Mouse (Mus musculus) limb, embryonic 11.5 days (tissue): Measurements from ENCODE around the gene Igf1r. TPM values are rescaled to one million over a fixed set of nuclear protein-coding genes. Genes with fewer than 3 reads are reported as not detected.

ENCODE experiments used
- ATAC-seq: fragments of 200-750 bp; cut with Nextera tagmentation; 2 replicates; pipeline ENCODE4 v1.8.0; 2017; ENCODE audit warnings: low read depth; ENCODE audit not compliant: insufficient number of reproducible peaks, low FRiP score, low TSS enrichment
- DNase-seq: peaks from one replicate; pipeline ENCODE4 v3.0.0-alpha.2; 2015; ENCODE audit warnings: low spot score
- H3K27ac ChIP-seq: fragments of 300-500 bp; sonication (generic); replicated peaks from 2 replicates; pipeline ENCODE4 v1.5.1; 2014; ENCODE audit warnings: low read depth, mild to moderate bottlenecking, low read length
- H3K27me3 ChIP-seq: fragments of 300-500 bp; sonication (generic); 2 replicates; pipeline ENCODE4 v1.6.1; 2014; ENCODE audit warnings: mild to moderate bottlenecking, low read length, mixed read lengths; ENCODE audit not compliant: control insufficient read depth, insufficient read depth
- H3K36me3 ChIP-seq: fragments of 300-500 bp; sonication (generic); 2 replicates; pipeline ENCODE4 v1.6.1; 2014; ENCODE audit warnings: mild to moderate bottlenecking, low read length, moderate library complexity, mixed read lengths; ENCODE audit not compliant: control insufficient read depth, insufficient read depth
- H3K4me1 ChIP-seq: fragments of 300-500 bp; sonication (generic); 2 replicates; pipeline ENCODE4 v1.6.1; 2014; ENCODE audit warnings: low read length, mixed read lengths; ENCODE audit not compliant: control insufficient read depth, insufficient read depth
- H3K4me2 ChIP-seq: fragments of 300-500 bp; sonication (generic); 2 replicates; pipeline ENCODE4 v1.6.1; 2014; ENCODE audit warnings: low read depth, mild to moderate bottlenecking, moderate library complexity; ENCODE audit not compliant: severe bottlenecking
- H3K4me3 ChIP-seq: fragments of 300-500 bp; sonication (generic); 2 replicates; pipeline ENCODE4 v1.5.1; 2014; ENCODE audit warnings: low read depth, low read length
- H3K9ac ChIP-seq: fragments of 300-500 bp; sonication (generic); 2 replicates; pipeline ENCODE4 v1.6.1; 2014; ENCODE audit warnings: mild to moderate bottlenecking, low read length
- H3K9me3 ChIP-seq: fragments of 300-500 bp; sonication (generic); 2 replicates; pipeline ENCODE4 v1.6.1; 2016; ENCODE audit warnings: low read length; ENCODE audit not compliant: control insufficient read depth
- WGBS: fragments of 180-500 bp; shearing (Covaris S2); extraction: QIAGEN DNeasy Blood & Tissue Kit; methylation state at CpG from one replicate; pipeline ENCODE4 v1.1.7; 2014; 5-methylcytosine and 5-hydroxymethylcytosine counted together
- polyA plus RNA-seq: library from polyadenylated mRNA; unstranded; fragments of >200 nt; fragmentation: Nextera tagmentation; extraction: Ambion mirVana; gene quantifications from 2 replicates; pipeline ENCODE4 v1.2.1, GENCODE M21; 2014

Gene Igf1r
- polyA plus RNA-seq, 1 experiment from 2014 or later = 29.9 TPM

DNA sequence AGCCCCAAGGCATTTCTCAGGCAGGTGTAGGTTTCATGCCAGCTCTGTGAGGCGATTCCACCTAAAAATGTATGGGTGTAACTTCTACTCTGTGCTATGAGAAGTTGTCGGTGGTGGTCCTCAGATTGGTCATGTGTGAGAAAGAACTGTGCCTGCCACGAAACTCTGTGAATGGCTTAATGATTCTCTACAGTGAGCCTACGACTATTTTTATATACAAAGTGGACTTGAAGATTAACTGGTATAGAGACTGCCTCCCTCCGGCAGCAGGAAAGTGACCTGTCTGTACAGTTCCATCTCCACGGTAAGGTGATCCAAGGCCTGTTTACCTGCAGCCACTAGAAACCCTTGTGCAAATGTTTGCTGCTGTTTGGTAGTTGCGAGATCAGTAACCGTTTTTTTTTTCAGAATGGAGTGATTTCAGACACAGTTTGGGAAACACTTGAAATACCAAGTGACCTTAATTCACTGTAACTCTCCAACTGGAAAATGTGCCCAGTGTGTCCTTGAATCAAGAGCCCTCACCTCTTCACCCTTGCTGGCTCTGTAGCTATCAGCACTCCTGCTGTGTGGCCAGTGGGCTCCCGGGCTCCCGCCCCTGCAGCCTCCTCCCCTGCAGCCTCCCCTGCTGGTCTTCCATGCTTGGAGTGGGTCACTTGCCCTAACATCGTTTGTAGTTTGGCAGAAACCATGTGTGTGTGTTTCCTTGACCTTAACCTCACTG, 127.7 kb downstream of the Igf1r start:
- H3K36me3 ChIP-seq = no peaks in the 10 kb centered on the region
- 66% methylated on average over 11 of the region's 11 CpGs for WGBS
- peaks cover 26% of the 10 kb centered on the region for H3K4me1 ChIP-seq
- no peaks in the 10 kb centered on the region for H3K9me3 ChIP-seq
- H3K4me3 ChIP-seq = no peak overlapping the region
- H3K27ac ChIP-seq = no peak overlapping the region
- DNase-seq = no peak
- H3K9ac ChIP-seq = no peak overlapping the region
- no peaks in the 10 kb centered on the region for H3K27me3 ChIP-seq
- H3K4me2 ChIP-seq = no peak overlapping the region
- ATAC-seq = no peak

- Histone ChIP-seq H3K36me3 (no peaks in the 10 kb centered on the region), H3K27me3 (no peaks in the 10 kb centered on the region), H3K4me3 (no peak overlapping the region), H3K9me3 (no peaks in the 10 kb centered on the region), H3K9ac (no peak overlapping the region), H3K4me2 (peak overlapping the region; percentile 38), H3K27ac (peak overlapping the region; percentile 89), H3K4me1 (peaks cover 43% of the 10 kb centered on the region)
- peak; percentile 92 for ATAC-seq
- DNase-seq = peak; percentile 82
- WGBS = 1% methylated on average over 12 of the region's 12 CpGs
These were observed 132.7 kb downstream of the Igf1r start for GRCm38 (mm10) chr7:68085338-68085737.

DNA sequence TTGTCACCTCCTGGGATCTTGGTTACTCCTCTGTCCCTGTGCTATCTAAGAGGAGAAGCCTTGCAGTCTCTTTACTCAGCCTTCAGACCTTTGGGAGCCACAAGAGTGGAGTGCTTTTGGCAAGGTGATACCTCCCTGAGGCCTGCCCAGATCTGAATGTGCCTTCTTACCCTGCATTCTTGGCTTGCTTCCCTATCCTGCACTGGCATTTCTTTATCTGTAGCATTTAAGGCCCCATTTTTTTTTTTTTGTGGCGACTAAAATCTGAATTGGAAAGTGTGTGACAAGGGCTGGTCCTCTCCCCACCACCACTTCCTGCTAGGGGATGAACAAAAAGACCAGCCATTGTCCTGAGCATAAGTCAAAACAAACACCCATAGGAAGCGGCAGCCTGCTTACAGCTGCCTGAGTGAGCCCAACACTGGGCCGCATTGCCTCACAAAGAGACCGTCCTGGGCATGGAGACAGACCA, 133.3 kb downstream of the Igf1r start:
- 68% methylated on average over 4 of the region's 4 CpGs for WGBS
- ATAC-seq (peak; percentile 50; the same call in 1 of the 2 replicates), DNase-seq (no peak)
- no peaks in the 10 kb centered on the region for H3K27me3 ChIP-seq
- H3K27ac ChIP-seq = peak overlapping the region; percentile 89
- no peaks in the 10 kb centered on the region for H3K36me3 ChIP-seq
- H3K4me2 ChIP-seq = 0 out of 2 replicates have a peak overlapping the region, but pooled peaks have one; percentile 38
- H3K9me3 ChIP-seq = no peaks in the 10 kb centered on the region
- H3K9ac ChIP-seq = 0 out of 2 replicates have a peak overlapping the region, but pooled peaks have one; percentile 27
- peaks cover 43% of the 10 kb centered on the region for H3K4me1 ChIP-seq
- no peak overlapping the region for H3K4me3 ChIP-seq

DNA sequence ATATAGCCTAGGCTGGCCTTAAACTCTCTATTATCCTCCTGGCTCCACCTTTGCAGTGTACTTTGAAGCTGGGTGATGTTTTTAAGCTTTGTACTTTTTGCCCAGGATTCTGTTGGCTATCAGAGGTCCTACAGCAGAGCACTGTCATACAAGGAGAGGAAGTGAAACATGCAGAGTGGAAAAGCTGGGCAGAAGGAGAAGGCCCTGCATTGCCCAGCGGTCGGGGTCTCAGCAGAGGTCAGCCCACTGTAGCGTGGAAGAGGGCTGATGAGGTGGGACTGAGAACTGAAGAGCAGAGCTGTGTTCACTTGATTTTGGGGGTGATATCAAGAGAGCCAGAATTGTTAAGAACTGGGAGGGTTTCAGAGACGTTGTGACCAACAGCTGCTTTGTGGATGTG, 134.9 kb downstream of the Igf1r start:
- H3K27ac ChIP-seq = no peak overlapping the region
- no peaks in the 10 kb centered on the region for H3K27me3 ChIP-seq
- no peak overlapping the region for H3K9ac ChIP-seq
- no peak for DNase-seq
- H3K36me3 ChIP-seq = no peaks in the 10 kb centered on the region
- ATAC-seq = no peak
- H3K9me3 ChIP-seq = no peaks in the 10 kb centered on the region
- H3K4me2 ChIP-seq = no peak overlapping the region
- WGBS = 76% methylated on average over 4 of the region's 4 CpGs
- peaks cover 33% of the 10 kb centered on the region for H3K4me1 ChIP-seq
- H3K4me3 ChIP-seq = no peak overlapping the region

- Histone ChIP-seq H3K27ac (no peak overlapping the region), H3K9ac (no peak overlapping the region), H3K9me3 (no peaks in the 10 kb centered on the region), H3K4me2 (no peak overlapping the region), H3K4me1 (peaks cover 30% of the 10 kb centered on the region), H3K4me3 (no peak overlapping the region), H3K36me3 (no peaks in the 10 kb centered on the region), H3K27me3 (no peaks in the 10 kb centered on the region)
- DNase-seq = no peak
- no peak for ATAC-seq
- WGBS = 84% methylated on average over 6 of the region's 6 CpGs
These were observed 136.2 kb downstream of the Igf1r start for GRCm38 (mm10) chr7:68088825-68089224.

GRCm38 (mm10) chr7:68089725-68090124, 137.1 kb downstream of the Igf1r start:
- Histone ChIP-seq H3K9ac (no peak overlapping the region), H3K4me2 (no peak overlapping the region), H3K9me3 (no peaks in the 10 kb centered on the region), H3K4me3 (no peak overlapping the region), H3K4me1 (peaks cover 28% of the 10 kb centered on the region), H3K36me3 (no peaks in the 10 kb centered on the region), H3K27ac (no peak overlapping the region), H3K27me3 (no peaks in the 10 kb centered on the region)
- no peak for DNase-seq
- no peak for ATAC-seq
- WGBS = 89% methylated on average over 10 of the region's 10 CpGs

DNA sequence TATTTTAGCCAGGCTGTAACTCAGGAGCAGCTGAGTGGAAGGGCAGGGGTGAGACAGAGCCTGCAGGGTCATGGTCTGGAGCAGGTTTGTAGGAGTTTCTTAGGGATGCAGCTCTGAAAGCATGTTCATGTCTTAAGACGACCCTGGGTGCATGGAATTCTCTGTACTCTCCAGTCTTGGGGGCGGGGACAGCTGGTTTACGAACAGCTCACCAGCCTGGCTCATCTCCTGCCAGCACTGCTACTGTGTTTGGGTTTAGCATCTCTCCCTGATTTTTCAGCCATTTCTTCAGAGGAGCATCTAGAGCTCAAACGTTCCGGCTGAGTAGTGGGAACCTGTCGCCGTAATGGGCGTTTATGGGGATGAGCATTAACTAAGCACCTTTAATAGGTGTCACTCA, 137.9 kb downstream of the Igf1r start:
- Histone ChIP-seq H3K27me3 (no peaks in the 10 kb centered on the region), H3K4me2 (no peak overlapping the region), H3K9ac (no peak overlapping the region), H3K4me3 (no peak overlapping the region), H3K36me3 (no peaks in the 10 kb centered on the region), H3K27ac (no peak overlapping the region), H3K9me3 (no peaks in the 10 kb centered on the region), H3K4me1 (peaks cover 27% of the 10 kb centered on the region)
- WGBS = 75% methylated on average over 8 of the region's 8 CpGs
- no peak for DNase-seq
- ATAC-seq = no peak

DNA sequence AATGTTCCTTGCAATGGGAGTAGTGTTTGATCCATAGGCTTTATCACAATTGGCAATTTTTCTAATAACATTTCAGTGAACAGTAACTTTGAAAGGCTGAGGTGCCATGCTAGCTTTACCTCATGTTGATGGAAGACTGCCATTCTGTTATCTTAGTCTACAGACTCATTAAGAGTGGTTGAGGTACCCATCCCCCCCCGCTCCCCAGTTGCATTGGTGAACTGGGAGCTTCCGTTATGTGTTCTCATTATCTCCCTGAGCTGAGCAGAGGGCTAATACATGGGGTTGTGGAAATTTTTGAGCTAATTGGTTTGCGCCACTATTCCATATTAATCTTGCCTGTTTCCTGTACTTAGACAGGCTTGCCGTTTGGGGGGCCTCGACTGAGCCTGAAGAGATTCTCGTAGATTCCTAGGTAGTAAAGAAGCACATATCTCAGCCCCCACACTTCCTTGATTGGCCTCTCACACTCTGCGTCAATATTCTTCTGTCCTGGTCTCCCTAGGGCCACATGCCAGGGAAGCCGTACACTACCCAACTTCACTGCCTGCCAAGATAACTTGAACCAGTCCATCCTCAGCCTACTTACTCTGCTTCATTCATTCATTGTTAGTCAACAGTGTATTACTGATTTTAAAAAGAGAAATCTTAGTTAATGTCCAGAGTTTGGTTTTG, 139.8 kb downstream of the Igf1r start:
- Histone ChIP-seq H3K4me2 (no peak overlapping the region), H3K36me3 (no peaks in the 10 kb centered on the region), H3K9ac (no peak overlapping the region), H3K4me3 (no peak overlapping the region), H3K9me3 (no peaks in the 10 kb centered on the region), H3K4me1 (peaks cover 21% of the 10 kb centered on the region), H3K27me3 (no peaks in the 10 kb centered on the region), H3K27ac (no peak overlapping the region)
- WGBS = 76% methylated on average over 8 of the region's 8 CpGs
- ATAC-seq (no peak), DNase-seq (no peak)
